Mouse (Mus musculus) bone marrow macrophage, adult 2 months (primary cell): ENCODE data around the gene Pak6.

ENCODE experiments used
- CTCF ChIP-seq: IDR thresholded peaks from 2 replicates; pipeline ENCODE4 v1.5.1; 2012; ENCODE audit warnings: low read depth, mild to moderate bottlenecking, low read length, moderate library complexity
- POLR2A ChIP-seq: IDR thresholded peaks from 2 replicates; pipeline ENCODE4 v1.6.1; 2012; ENCODE audit warnings: mild to moderate bottlenecking, low read depth, low read length, borderline replicate concordance

- TF ChIP-seq CTCF (no peak), POLR2A (no peak)
Observed at GRCm38 (mm10) chr2:118701161-118701560, 38.1 kb downstream of the Pak6 start.
